Mouse (Mus musculus): Measurements from ENCODE around the gene Foxj3. TPM values are rescaled to one million over a fixed set of nuclear protein-coding genes. Genes with fewer than 3 reads are reported as not detected.
A peak's percentile ranks its signal among the peaks of the same experiment; 100 is the strongest.
"Not testable (repeated sequence)": the region's sequence is repeated elsewhere in the genome, so short reads cannot be mapped to it uniquely, and the experiment has no call there.

The Foxj3 gene
- polyA plus RNA-seq (2011; ENCODE audit: insufficient read depth, insufficient read length, low read depth, missing spikeins): 47.9 and 51.0 TPM in 2 replicates

- H3K4me3 ChIP-seq (ENCODE audit: low read depth, low read length); H3K27ac ChIP-seq (ENCODE audit: insufficient read depth, low read length); H3K9ac ChIP-seq (ENCODE audit: low read depth, poor library complexity, severe bottlenecking); H3K36me3 ChIP-seq (ENCODE audit: control insufficient read depth, insufficient read depth, low read length, poor library complexity, severe bottlenecking); H3K9me3 ChIP-seq (replicated peaks; ENCODE audit: control insufficient read depth, insufficient read depth, low read length, poor library complexity, severe bottlenecking); H3K27me3 ChIP-seq (ENCODE audit: control insufficient read depth, insufficient read depth, low read length, poor library complexity, severe bottlenecking); H3K4me1 ChIP-seq (ENCODE audit: control insufficient read depth, insufficient read depth, low read length): not testable (repeated sequence)
Measured at GRCm38 (mm10) chr4:119536615-119537014, at the start of gene Foxj3. Gene Foxj3 (plus strand): TSS chr4:119537004.

DNA sequence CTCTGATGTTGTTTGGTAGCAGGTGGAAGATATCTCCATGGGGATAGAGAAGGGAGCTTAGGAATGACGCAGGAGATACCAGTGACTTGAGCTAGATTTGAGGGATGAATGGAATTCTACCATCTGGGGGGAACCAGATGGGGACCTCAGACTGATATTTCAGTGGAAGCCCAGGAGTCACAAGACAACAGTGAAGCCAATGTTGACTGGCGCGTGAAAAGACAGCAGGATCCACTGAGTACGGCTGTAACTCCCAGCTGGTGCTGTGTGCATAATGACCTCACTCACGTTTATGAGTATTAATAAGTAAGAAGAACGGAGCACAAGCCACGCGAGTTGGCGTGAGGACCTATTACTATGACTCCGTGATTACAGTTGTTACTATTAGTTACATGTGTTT lies 47.1 kb upstream of the Foxj3 start:
- no peak overlapping the region for H3K27ac ChIP-seq (ENCODE audit: insufficient read depth, low read length)
- no peaks in the 10 kb centered on the region for H3K36me3 ChIP-seq (ENCODE audit: control insufficient read depth, insufficient read depth, low read length, poor library complexity, severe bottlenecking)
- no peak overlapping the region for H3K4me3 ChIP-seq (ENCODE audit: low read depth, low read length)
- H3K27me3 ChIP-seq (ENCODE audit: control insufficient read depth, insufficient read depth, low read length, poor library complexity, severe bottlenecking): peaks cover 5% of the 10 kb centered on the region
- no peaks in the 10 kb centered on the region; the same call in 1 of the 2 replicates for H3K9me3 ChIP-seq (replicated peaks; ENCODE audit: control insufficient read depth, insufficient read depth, low read length, poor library complexity, severe bottlenecking)
- H3K9ac ChIP-seq (ENCODE audit: low read depth, poor library complexity, severe bottlenecking): no peak overlapping the region
- TF ChIP-seq CTCF (IDR thresholded peaks at IDR 0.05; ENCODE audit: low read depth, low read length): no peak
- TF ChIP-seq POLR2A (IDR thresholded peaks at IDR 0.05; ENCODE audit: insufficient read depth, low read length): no peak
- TF ChIP-seq EP300 (IDR thresholded peaks at IDR 0.05; ENCODE audit: insufficient read depth, low read depth, low read length): no peak
- H3K4me1 ChIP-seq (ENCODE audit: control insufficient read depth, insufficient read depth, low read length): no peaks in the 10 kb centered on the region

DNA sequence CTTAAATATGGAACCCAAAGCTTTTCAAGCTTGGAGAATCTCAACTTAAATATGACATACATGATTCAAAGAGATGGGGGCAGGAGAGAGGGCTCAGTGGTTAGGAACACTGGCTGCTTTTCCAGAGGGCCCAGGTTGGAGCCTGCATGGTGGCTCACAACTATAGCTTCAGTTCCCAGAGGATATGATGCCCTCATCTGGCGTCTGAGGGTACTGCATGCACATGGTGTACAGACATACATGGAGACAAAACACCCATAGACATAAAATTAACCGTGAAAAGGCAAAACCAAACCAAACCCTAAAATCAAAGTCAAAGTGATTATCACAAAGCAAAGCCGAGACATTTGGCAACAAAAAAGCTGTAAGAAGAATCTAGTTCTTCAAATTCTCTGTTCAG lies 46.0 kb upstream of the Foxj3 start:
- no peaks in the 10 kb centered on the region for H3K36me3 ChIP-seq (ENCODE audit: control insufficient read depth, insufficient read depth, low read length, poor library complexity, severe bottlenecking)
- peaks cover 5% of the 10 kb centered on the region for H3K27me3 ChIP-seq (ENCODE audit: control insufficient read depth, insufficient read depth, low read length, poor library complexity, severe bottlenecking)
- TF ChIP-seq EP300 (IDR thresholded peaks at IDR 0.05; ENCODE audit: insufficient read depth, low read depth, low read length): no peak
- peak; percentile 38 for TF ChIP-seq CTCF (IDR thresholded peaks at IDR 0.05; ENCODE audit: low read depth, low read length)

DNA sequence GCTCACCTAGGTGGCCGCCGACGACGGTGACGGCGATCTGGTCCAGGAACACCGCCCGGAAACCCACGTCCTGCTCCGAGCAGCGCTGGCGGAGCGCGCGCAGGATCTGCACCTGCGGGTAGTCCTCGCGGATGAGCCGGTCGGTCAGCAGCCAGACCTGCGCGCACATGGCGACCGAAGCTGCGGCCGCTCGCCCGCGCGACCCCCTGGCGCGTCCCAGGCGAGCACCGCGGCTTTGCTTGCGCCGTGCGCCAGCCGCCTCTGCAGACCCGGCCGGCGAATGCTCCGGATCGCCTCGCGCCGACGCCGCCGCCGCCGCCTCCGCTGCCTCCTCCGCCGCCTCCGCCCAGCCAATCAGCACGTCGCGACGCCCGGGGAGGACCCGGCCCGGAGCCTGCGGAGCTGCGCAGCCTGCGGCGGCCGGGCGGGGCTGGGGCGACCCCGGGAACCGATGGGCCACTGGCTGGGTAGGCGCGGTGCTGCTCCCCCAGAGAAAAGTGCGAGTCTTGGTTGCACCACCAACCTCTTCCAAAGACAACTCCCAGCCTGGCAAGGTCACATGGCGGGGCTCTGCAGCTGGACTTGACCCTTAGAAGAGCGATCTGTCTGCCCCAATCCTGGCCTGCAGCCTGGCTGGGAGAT lies 44.4 kb upstream of the Foxj3 start, which contains the start of gene Rimkla:
TSS of gene Rimkla (minus strand) at position 338 of the 642 bp plus-strand sequence.
- Histone ChIP-seq H3K9ac (ENCODE audit: low read depth, poor library complexity, severe bottlenecking) (peak within 1 kb of the TSS; percentile 56), H3K4me1 (ENCODE audit: control insufficient read depth, insufficient read depth, low read length) (peaks cover 2% of the 10 kb centered on the region), H3K27ac (ENCODE audit: insufficient read depth, low read length) (no peak within 1 kb of the TSS), H3K36me3 (ENCODE audit: control insufficient read depth, insufficient read depth, low read length, poor library complexity, severe bottlenecking) (no peaks in the 10 kb centered on the region), H3K9me3 (replicated peaks; ENCODE audit: control insufficient read depth, insufficient read depth, low read length, poor library complexity, severe bottlenecking) (no peaks in the 10 kb centered on the region; the same call in 1 of the 2 replicates), H3K4me3 (ENCODE audit: low read depth, low read length) (peak within 1 kb of the TSS; percentile 69), H3K27me3 (ENCODE audit: control insufficient read depth, insufficient read depth, low read length, poor library complexity, severe bottlenecking) (peaks cover 5% of the 10 kb centered on the region)
- TF ChIP-seq CTCF (IDR thresholded peaks at IDR 0.05; ENCODE audit: low read depth, low read length): no peak
- TF ChIP-seq POLR2A (IDR thresholded peaks at IDR 0.05; ENCODE audit: insufficient read depth, low read length): no peak
- TF ChIP-seq EP300 (IDR thresholded peaks at IDR 0.05; ENCODE audit: insufficient read depth, low read depth, low read length): no peak

More for the DNA sequence above, 46.0 kb upstream of the Foxj3 start:
- no peaks in the 10 kb centered on the region; the same call in 1 of the 2 replicates for H3K9me3 ChIP-seq (replicated peaks; ENCODE audit: control insufficient read depth, insufficient read depth, low read length, poor library complexity, severe bottlenecking)
- no peaks in the 10 kb centered on the region for H3K4me1 ChIP-seq (ENCODE audit: control insufficient read depth, insufficient read depth, low read length)
- no peak overlapping the region for H3K9ac ChIP-seq (ENCODE audit: low read depth, poor library complexity, severe bottlenecking)
- H3K27ac ChIP-seq (ENCODE audit: insufficient read depth, low read length): no peak overlapping the region
- no peak overlapping the region for H3K4me3 ChIP-seq (ENCODE audit: low read depth, low read length)

- Histone ChIP-seq H3K27ac (ENCODE audit: insufficient read depth, low read length) (no peak overlapping the region), H3K9ac (ENCODE audit: low read depth, poor library complexity, severe bottlenecking) (peak overlapping the region; percentile 56), H3K36me3 (ENCODE audit: control insufficient read depth, insufficient read depth, low read length, poor library complexity, severe bottlenecking) (no peaks in the 10 kb centered on the region), H3K4me1 (ENCODE audit: control insufficient read depth, insufficient read depth, low read length) (peaks cover 3% of the 10 kb centered on the region), H3K9me3 (replicated peaks; ENCODE audit: control insufficient read depth, insufficient read depth, low read length, poor library complexity, severe bottlenecking) (no peaks in the 10 kb centered on the region; the same call in 1 of the 2 replicates), H3K27me3 (ENCODE audit: control insufficient read depth, insufficient read depth, low read length, poor library complexity, severe bottlenecking) (peaks cover 5% of the 10 kb centered on the region), H3K4me3 (ENCODE audit: low read depth, low read length) (peak overlapping the region; percentile 59)
- no peak for TF ChIP-seq EP300 (IDR thresholded peaks at IDR 0.05; ENCODE audit: insufficient read depth, low read depth, low read length)
- no peak for TF ChIP-seq POLR2A (IDR thresholded peaks at IDR 0.05; ENCODE audit: insufficient read depth, low read length)
- TF ChIP-seq CTCF (IDR thresholded peaks at IDR 0.05; ENCODE audit: low read depth, low read length): no peak
Measured at GRCm38 (mm10) chr4:119492933-119493327, 43.9 kb upstream of the Foxj3 start.

GRCm38 (mm10) chr4:119498319-119498848 lies 38.4 kb upstream of the Foxj3 start:
- H3K9me3 ChIP-seq (replicated peaks; ENCODE audit: control insufficient read depth, insufficient read depth, low read length, poor library complexity, severe bottlenecking): no peaks in the 10 kb centered on the region
- no peaks in the 10 kb centered on the region for H3K36me3 ChIP-seq (ENCODE audit: control insufficient read depth, insufficient read depth, low read length, poor library complexity, severe bottlenecking)
- H3K27ac ChIP-seq (ENCODE audit: insufficient read depth, low read length): no peak overlapping the region
- H3K4me3 ChIP-seq (ENCODE audit: low read depth, low read length): no peak overlapping the region
- H3K27me3 ChIP-seq (ENCODE audit: control insufficient read depth, insufficient read depth, low read length, poor library complexity, severe bottlenecking): peaks cover 3% of the 10 kb centered on the region; the same call in 1 of the 2 replicates
- no peak overlapping the region for H3K9ac ChIP-seq (ENCODE audit: low read depth, poor library complexity, severe bottlenecking)
- peaks cover 3% of the 10 kb centered on the region for H3K4me1 ChIP-seq (ENCODE audit: control insufficient read depth, insufficient read depth, low read length)
- TF ChIP-seq POLR2A (IDR thresholded peaks at IDR 0.05; ENCODE audit: insufficient read depth, low read length) (no peak), CTCF (IDR thresholded peaks at IDR 0.05; ENCODE audit: low read depth, low read length) (no peak), EP300 (IDR thresholded peaks at IDR 0.05; ENCODE audit: insufficient read depth, low read depth, low read length) (no peak)
